Comparison of ENCODE assay signal across 8 mouse cellular contexts in genomic region chr1:155028735-155029134, GRCm38 (mm10).
A peak's percentile ranks its signal among the peaks of the same experiment; 100 is the strongest.
DNase-seq lines count a peak whose midpoint lies in the region; ATAC-seq and TF ChIP-seq lines count a peak whose summit lies in the region.

No protein-coding gene starts in this region.

- TF ChIP-seq EP300 in stomach, postnatal 0 days (optimal IDR thresholded peaks at IDR 0.05): no peak

- H3K4me1 ChIP-seq in stomach, embryonic 15.5 days: 0 out of 2 replicates have a peak, but pooled peaks cover 6% of the 10 kb centered on the region
- H3K4me1 ChIP-seq in stomach, postnatal 0 days (replicated peaks; ENCODE audit: control insufficient read depth, insufficient read depth): no peaks in the 10 kb centered on the region

- intact Hi-C loops in gastrocnemius, adult 2 months (cut with DNase I): no loop called here

- ATAC-seq in stomach, embryonic 15.5 days (ENCODE audit: insufficient read depth, low FRiP score, low read depth): no peak
- no peak for ATAC-seq in stomach, postnatal 0 days (ENCODE audit: low FRiP score, low TSS enrichment)

- WGBS in stomach, embryonic 15.5 days: 35% methylated on average over 5 of the region's 5 CpGs
- WGBS in stomach, postnatal 0 days: 43% methylated on average over 5 of the region's 5 CpGs

- TF ChIP-seq CTCF in gastrocnemius, adult 2 months (IDR thresholded peaks at IDR 0.05): no peak
- no peak for TF ChIP-seq CTCF in stomach, postnatal 0 days (IDR thresholded peaks at IDR 0.05; ENCODE audit: low read depth)

- H3K27me3 ChIP-seq in stomach, embryonic 15.5 days (replicated peaks): no peaks in the 10 kb centered on the region
- no peaks in the 10 kb centered on the region for H3K27me3 ChIP-seq in stomach, postnatal 0 days (ENCODE audit: control insufficient read depth, insufficient read depth, low read length)

- no peak for DNase-seq in gastrocnemius, adult 2 months
- no peak for DNase-seq in gastrocnemius, postnatal 25 days
- no peak for DNase-seq in stomach, postnatal 0 days (ENCODE audit: low spot score)
- DNase-seq in liver: peak; percentile 27
- DNase-seq in thymus, postnatal 0 days (ENCODE audit: low spot score): peak; percentile 35
- no peak for DNase-seq in urinary bladder, adult 2 months (ENCODE audit: low spot score)
- DNase-seq in left cerebral cortex, adult 9 months (ENCODE audit: low spot score in 2 of 2): no peak

- H3K4me3 ChIP-seq in gastrocnemius, adult 2 months: peak overlapping the region; percentile 45
- no peak overlapping the region for H3K4me3 ChIP-seq in stomach, embryonic 15.5 days (replicated peaks)
- H3K4me3 ChIP-seq in stomach, postnatal 0 days (ENCODE audit: low read depth, low read length): no peak overlapping the region

- no peaks in the 10 kb centered on the region for H3K36me3 ChIP-seq in stomach, embryonic 15.5 days
- H3K36me3 ChIP-seq in stomach, postnatal 0 days (ENCODE audit: control insufficient read depth, insufficient read depth, low read length): no peaks in the 10 kb centered on the region

- peak overlapping the region; percentile 21 for H3K4me2 ChIP-seq in stomach, embryonic 15.5 days
- no peak overlapping the region for H3K4me2 ChIP-seq in stomach, postnatal 0 days (replicated peaks; ENCODE audit: low read depth)

- H3K9ac ChIP-seq in stomach, embryonic 15.5 days: no peak overlapping the region
- no peak overlapping the region for H3K9ac ChIP-seq in stomach, postnatal 0 days (ENCODE audit: low read length)

- H3K9me3 ChIP-seq in stomach, embryonic 15.5 days: no peaks in the 10 kb centered on the region
- H3K9me3 ChIP-seq in stomach, postnatal 0 days (ENCODE audit: control insufficient read depth, low read length): no peaks in the 10 kb centered on the region

- H3K27ac ChIP-seq in gastrocnemius, adult 2 months: no peak overlapping the region
- H3K27ac ChIP-seq in stomach, embryonic 15.5 days: 0 out of 2 replicates have a peak overlapping the region, but pooled peaks have one; percentile 6
- no peak overlapping the region for H3K27ac ChIP-seq in stomach, postnatal 0 days (replicated peaks)

Comparison
In these comparisons a context has a peak if more than half of its experiments do, and no peak if none do; other contexts are left out.
1. DNase-seq: peak in liver (single experiment) and thymus, postnatal 0 days (single experiment); none in gastrocnemius, adult 2 months (single experiment), gastrocnemius, postnatal 25 days (single experiment), stomach, postnatal 0 days (single experiment), urinary bladder, adult 2 months (single experiment) and left cerebral cortex, adult 9 months (0 of 2).